Mouse (Mus musculus) megakaryocyte, embryonic 14.5 days (primary cell): ENCODE data around the gene Ift81.

ENCODE experiments used
- FLI1 ChIP-seq: IDR thresholded peaks from 2 replicates; pipeline ENCODE4 v1.6.1; 2012; ENCODE audit warnings: low read length, inconsistent platforms, mixed read lengths
- GATA1 ChIP-seq: IDR thresholded peaks from 3 replicates; pipeline ENCODE4 v1.6.1; 2012; ENCODE audit warnings: mixed read lengths, low read length, inconsistent platforms, borderline replicate concordance

DNA sequence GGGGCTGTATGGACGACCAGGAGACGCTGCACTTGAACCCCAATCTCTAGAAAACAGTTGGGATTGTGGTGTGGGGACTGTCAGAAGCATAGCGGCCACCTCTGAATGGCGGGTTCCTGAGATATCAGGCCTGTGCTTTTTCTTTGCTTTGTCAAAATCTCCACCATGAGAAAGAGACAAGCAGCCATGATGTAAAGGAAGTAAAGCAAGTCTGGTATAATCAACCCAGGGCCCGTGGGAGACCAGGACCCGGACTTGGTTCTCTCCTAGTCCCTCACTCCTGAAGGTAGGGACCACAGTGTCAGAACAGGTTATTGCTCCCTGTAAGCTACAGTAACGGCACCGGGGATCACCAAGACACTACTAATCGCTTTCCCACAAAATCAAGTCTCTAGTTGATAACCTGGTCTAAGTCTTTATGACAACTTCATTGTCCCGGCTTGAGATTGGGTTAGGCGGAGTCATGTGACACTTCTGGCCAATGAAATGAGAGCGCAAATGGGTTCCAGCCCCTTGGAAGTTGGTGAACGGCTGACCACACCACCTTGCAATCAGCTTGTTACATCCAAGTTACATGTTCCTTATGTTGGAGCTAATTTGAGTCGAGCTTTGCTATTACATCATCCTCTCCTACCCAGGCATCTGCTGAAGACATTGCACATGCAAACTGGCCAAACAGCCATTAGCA lies 11.4 kb upstream of the Ift81 start:
- TF ChIP-seq GATA1 (no peak), FLI1 (no peak)
